Mouse (Mus musculus) liver, embryonic 13.5 days (tissue): ENCODE measurements around the gene Pcdh9. TPM values are rescaled to one million over a fixed set of nuclear protein-coding genes. Genes with fewer than 3 reads are reported as not detected.

Experiments
- ATAC-seq: fragments of 200-750 bp; cut with Nextera tagmentation; 2 replicates; pipeline ENCODE4 v1.8.0; 2017; ENCODE audit warnings: low read depth, mild to moderate bottlenecking, moderate number of reproducible peaks, moderate library complexity
- DNase-seq: peaks from one replicate; pipeline ENCODE4 v3.0.0; 2022
- H3K27ac ChIP-seq: fragments of 300-500 bp; sonication (generic); 2 replicates; pipeline ENCODE4 v1.5.1; 2015; ENCODE audit warnings: moderate library complexity, mild to moderate bottlenecking, inconsistent platforms
- H3K27me3 ChIP-seq: fragments of 300-500 bp; sonication (generic); 2 replicates; pipeline ENCODE4 v1.6.1; 2015; ENCODE audit warnings: mild to moderate bottlenecking, inconsistent platforms
- H3K36me3 ChIP-seq: fragments of 300-500 bp; sonication (generic); 2 replicates; pipeline ENCODE4 v1.6.1; 2015; ENCODE audit warnings: mild to moderate bottlenecking, inconsistent platforms
- H3K4me1 ChIP-seq: fragments of 300-500 bp; sonication (generic); replicated peaks from 2 replicates; pipeline ENCODE4 v1.6.1; 2015; ENCODE audit warnings: inconsistent platforms
- H3K4me2 ChIP-seq: fragments of 300-500 bp; sonication (generic); 2 replicates; pipeline ENCODE4 v1.6.1; 2015; ENCODE audit warnings: inconsistent platforms, mild to moderate bottlenecking, moderate library complexity
- H3K4me3 ChIP-seq: fragments of 300-500 bp; sonication (generic); replicated peaks from 2 replicates; pipeline ENCODE4 v1.5.1; 2015; ENCODE audit warnings: mild to moderate bottlenecking, inconsistent platforms
- H3K9ac ChIP-seq: fragments of 300-500 bp; sonication (generic); 2 replicates; pipeline ENCODE4 v1.6.1; 2015; ENCODE audit warnings: mild to moderate bottlenecking, inconsistent platforms
- H3K9me3 ChIP-seq: fragments of 300-500 bp; sonication (generic); replicated peaks from 2 replicates; pipeline ENCODE4 v1.6.1; 2016; ENCODE audit warnings: inconsistent platforms
- WGBS: fragments of 180-500 bp; shearing (Covaris S2); methylation state at CpG from one replicate; pipeline ENCODE4 v1.1.7; 2015; ENCODE audit not compliant: insufficient replicate concordance; 5-methylcytosine and 5-hydroxymethylcytosine counted together
- polyA plus RNA-seq: library from polyadenylated mRNA; unstranded; fragments of >200 nt; fragmentation: Nextera tagmentation; extraction: Ambion mirVana; gene quantifications from 2 replicates; pipeline ENCODE4 v1.2.1, GENCODE M21; 2015

Pcdh9 gene
- polyA plus RNA-seq, 1 experiment from 2014 or later, result 0.80 TPM

DNA sequence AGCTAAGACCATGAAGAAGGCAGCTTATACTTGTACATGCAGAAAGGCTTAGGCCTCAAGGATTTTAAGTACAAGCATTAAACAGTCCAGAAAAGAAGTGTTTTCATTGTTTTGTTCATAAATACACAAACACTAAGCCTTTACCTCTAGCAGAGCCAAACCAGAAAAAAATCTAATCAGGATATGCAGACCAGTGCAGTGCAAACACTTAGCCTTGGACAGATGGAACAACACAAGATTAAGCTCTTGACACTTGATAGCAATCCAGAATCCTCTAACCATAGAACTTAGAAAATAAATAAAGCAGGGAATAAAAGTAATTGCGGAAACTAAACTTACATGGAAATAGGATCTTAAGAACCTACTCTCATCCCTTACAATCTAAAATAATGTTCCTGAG, 10.4 kb downstream of the Pcdh9 start:
- Histone ChIP-seq H3K36me3 (no peaks in the 10 kb centered on the region), H3K4me2 (no peak overlapping the region), H3K27me3 (no peaks in the 10 kb centered on the region), H3K4me1 (no peaks in the 10 kb centered on the region), H3K9me3 (no peaks in the 10 kb centered on the region), H3K4me3 (no peak overlapping the region), H3K27ac (no peak overlapping the region), H3K9ac (no peak overlapping the region)
- ATAC-seq (no peak), DNase-seq (no peak)
- WGBS, result 79% methylated on average over 1 of the region's 1 CpGs

- Histone ChIP-seq H3K9me3 (no peaks in the 10 kb centered on the region), H3K27me3 (no peaks in the 10 kb centered on the region), H3K36me3 (no peaks in the 10 kb centered on the region), H3K4me3 (no peak overlapping the region), H3K4me1 (no peaks in the 10 kb centered on the region), H3K4me2 (no peak overlapping the region), H3K27ac (no peak overlapping the region), H3K9ac (no peak overlapping the region)
- DNase-seq, result no peak
- 73% methylated on average over 1 of the region's 1 CpGs for WGBS
- no peak for ATAC-seq
Observed at GRCm38 (mm10) chr14:93875968-93876367, 14.5 kb downstream of the Pcdh9 start.

DNA sequence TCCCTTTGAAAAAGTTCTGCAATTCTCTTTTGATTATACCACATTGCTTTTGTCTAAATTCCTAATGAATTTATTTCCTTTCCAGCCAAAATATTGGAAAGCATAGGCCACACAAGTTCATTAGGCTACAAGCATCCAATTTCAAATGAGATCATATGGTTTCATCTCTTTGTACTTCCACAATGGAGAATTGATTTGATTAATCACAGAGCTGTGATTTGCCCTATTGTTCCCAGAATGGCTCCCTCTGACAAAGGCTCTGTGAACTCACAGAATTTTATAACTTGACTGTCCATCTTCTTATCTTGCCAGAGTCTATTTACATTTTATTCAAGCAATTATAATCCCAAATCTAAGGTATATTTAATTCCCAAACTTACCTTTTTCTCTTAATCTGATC, 22.3 kb downstream of the Pcdh9 start:
- no peak overlapping the region for H3K9ac ChIP-seq
- H3K4me2 ChIP-seq, result no peak overlapping the region
- H3K27ac ChIP-seq, result no peak overlapping the region
- DNase-seq (no peak), ATAC-seq (no peak)
- H3K4me1 ChIP-seq, result no peaks in the 10 kb centered on the region
- H3K4me3 ChIP-seq, result no peak overlapping the region
- H3K27me3 ChIP-seq, result no peaks in the 10 kb centered on the region
- no peaks in the 10 kb centered on the region for H3K36me3 ChIP-seq
- H3K9me3 ChIP-seq, result no peaks in the 10 kb centered on the region

- Histone ChIP-seq H3K36me3 (no peaks in the 10 kb centered on the region), H3K4me3 (no peak overlapping the region), H3K9ac (no peak overlapping the region), H3K27me3 (no peaks in the 10 kb centered on the region), H3K4me2 (no peak overlapping the region), H3K27ac (no peak overlapping the region), H3K4me1 (no peaks in the 10 kb centered on the region), H3K9me3 (no peaks in the 10 kb centered on the region)
- ATAC-seq, result no peak
- 57% methylated on average over 3 of the region's 3 CpGs for WGBS
- no peak for DNase-seq
Observed at GRCm38 (mm10) chr14:93858069-93858468, 32.4 kb downstream of the Pcdh9 start.

GRCm38 (mm10) chr14:93846091-93846677, 44.3 kb downstream of the Pcdh9 start:
- Histone ChIP-seq H3K4me2 (no peak overlapping the region), H3K27me3 (no peaks in the 10 kb centered on the region), H3K4me1 (no peaks in the 10 kb centered on the region), H3K27ac (no peak overlapping the region), H3K9me3 (no peaks in the 10 kb centered on the region), H3K9ac (no peak overlapping the region), H3K36me3 (no peaks in the 10 kb centered on the region), H3K4me3 (no peak overlapping the region)
- DNase-seq (no peak), ATAC-seq (no peak)
- WGBS, result 40% methylated on average over 1 of the region's 1 CpGs

GRCm38 (mm10) chr14:93842686-93843288, 47.7 kb downstream of the Pcdh9 start:
- Histone ChIP-seq H3K4me3 (no peak overlapping the region), H3K36me3 (no peaks in the 10 kb centered on the region), H3K9me3 (no peaks in the 10 kb centered on the region), H3K27ac (no peak overlapping the region), H3K4me1 (no peaks in the 10 kb centered on the region), H3K27me3 (no peaks in the 10 kb centered on the region), H3K4me2 (no peak overlapping the region), H3K9ac (no peak overlapping the region)
- ATAC-seq (no peak), DNase-seq (no peak)
- WGBS, result 69% methylated on average over 3 of the region's 3 CpGs

DNA sequence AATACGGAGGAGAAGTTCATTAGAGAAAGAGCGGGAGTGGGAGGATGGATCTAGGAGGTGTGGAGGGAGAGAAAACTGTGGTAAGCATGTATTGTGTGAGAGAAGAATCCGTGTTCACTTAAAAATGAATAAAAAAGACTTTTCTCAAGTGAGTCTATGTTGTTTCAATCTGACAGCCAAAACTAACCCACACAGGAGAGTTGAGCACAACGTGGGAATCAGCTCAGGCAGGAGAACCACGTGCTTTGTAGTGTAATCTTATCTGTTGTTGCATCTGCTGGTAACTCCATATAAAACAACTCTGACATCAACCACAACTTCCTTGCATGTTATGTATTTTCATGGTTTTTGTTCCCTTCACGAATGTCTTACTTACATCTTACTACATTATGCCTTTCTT, 58.0 kb downstream of the Pcdh9 start:
- WGBS, result 43% methylated on average over 6 of the region's 6 CpGs
- ATAC-seq (no peak), DNase-seq (no peak)
- Histone ChIP-seq H3K4me1 (no peaks in the 10 kb centered on the region), H3K27ac (no peak overlapping the region), H3K4me2 (no peak overlapping the region), H3K9me3 (no peaks in the 10 kb centered on the region), H3K9ac (no peak overlapping the region), H3K4me3 (no peak overlapping the region), H3K36me3 (no peaks in the 10 kb centered on the region), H3K27me3 (no peaks in the 10 kb centered on the region)

- WGBS, result 53% methylated on average over 6 of the region's 6 CpGs
- Histone ChIP-seq H3K27ac (no peak overlapping the region), H3K4me2 (no peak overlapping the region), H3K27me3 (no peaks in the 10 kb centered on the region), H3K4me3 (no peak overlapping the region), H3K4me1 (no peaks in the 10 kb centered on the region), H3K9me3 (no peaks in the 10 kb centered on the region), H3K9ac (no peak overlapping the region), H3K36me3 (no peaks in the 10 kb centered on the region)
- no peak for ATAC-seq
- DNase-seq, result no peak
Observed at GRCm38 (mm10) chr14:93827159-93827558, 63.3 kb downstream of the Pcdh9 start.

DNA sequence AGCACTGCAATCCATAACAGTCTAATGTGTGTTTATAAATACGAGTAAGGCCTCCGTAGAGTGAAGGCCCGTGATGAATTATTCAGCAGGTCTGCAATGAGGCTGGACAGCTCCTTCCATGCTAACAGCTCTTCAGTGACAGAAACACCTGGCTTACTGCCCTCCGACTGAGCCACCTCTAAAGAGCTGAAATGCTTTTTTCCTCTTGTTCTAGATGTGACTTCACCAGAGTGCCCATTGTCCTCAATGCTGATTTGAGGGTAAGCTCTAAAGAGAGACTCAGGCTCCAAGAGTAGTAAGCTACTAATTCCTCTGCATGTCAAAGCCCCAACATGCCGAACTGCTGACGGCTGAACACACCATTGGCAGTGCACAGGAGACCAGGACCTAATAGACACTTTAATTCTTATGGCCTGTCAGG, 64.4 kb downstream of the Pcdh9 start:
- Histone ChIP-seq H3K9me3 (no peaks in the 10 kb centered on the region), H3K27ac (no peak overlapping the region), H3K4me3 (no peak overlapping the region), H3K9ac (no peak overlapping the region), H3K27me3 (no peaks in the 10 kb centered on the region), H3K4me2 (no peak overlapping the region), H3K4me1 (no peaks in the 10 kb centered on the region), H3K36me3 (no peaks in the 10 kb centered on the region)
- WGBS, result 74% methylated on average over 6 of the region's 6 CpGs
- ATAC-seq (no peak), DNase-seq (no peak)

GRCm38 (mm10) chr14:93818845-93819244, 71.6 kb downstream of the Pcdh9 start:
- H3K4me1 ChIP-seq, result no peaks in the 10 kb centered on the region
- H3K4me3 ChIP-seq, result no peak overlapping the region
- no peak overlapping the region for H3K4me2 ChIP-seq
- DNase-seq (no peak), ATAC-seq (no peak)
- no peaks in the 10 kb centered on the region for H3K36me3 ChIP-seq
- WGBS, result 62% methylated on average over 4 of the region's 4 CpGs
- H3K9me3 ChIP-seq, result no peaks in the 10 kb centered on the region
- H3K9ac ChIP-seq, result no peak overlapping the region
- H3K27me3 ChIP-seq, result no peaks in the 10 kb centered on the region
- H3K27ac ChIP-seq, result no peak overlapping the region

- ATAC-seq, result no peak
- Histone ChIP-seq H3K4me1 (no peaks in the 10 kb centered on the region), H3K27ac (no peak overlapping the region), H3K36me3 (no peaks in the 10 kb centered on the region), H3K9ac (no peak overlapping the region), H3K27me3 (no peaks in the 10 kb centered on the region), H3K4me3 (no peak overlapping the region), H3K9me3 (no peaks in the 10 kb centered on the region), H3K4me2 (no peak overlapping the region)
- WGBS, result 49% methylated on average over 4 of the region's 4 CpGs
- no peak for DNase-seq
Observed at GRCm38 (mm10) chr14:93817591-93817990, 72.9 kb downstream of the Pcdh9 start.

DNA sequence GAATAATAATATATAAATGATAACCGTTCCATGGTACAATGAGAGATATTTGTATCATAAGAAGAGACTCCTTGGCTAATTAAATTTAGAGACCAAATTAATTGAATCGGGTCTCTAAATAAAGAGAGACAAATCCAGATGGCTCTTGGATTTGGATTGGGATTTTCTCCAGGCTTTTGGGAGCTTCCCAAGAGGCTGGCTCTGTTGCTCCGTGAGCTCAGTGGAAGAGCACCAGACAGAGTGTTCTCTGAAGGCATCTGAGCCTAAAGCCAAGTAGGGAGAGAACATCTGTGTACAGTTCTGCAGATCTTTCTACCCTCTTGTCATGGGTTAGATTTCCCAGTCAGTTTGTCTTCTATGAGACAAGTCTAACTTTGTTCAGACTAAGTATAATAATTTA, 95.9 kb downstream of the Pcdh9 start:
- Histone ChIP-seq H3K4me1 (no peaks in the 10 kb centered on the region), H3K9ac (no peak overlapping the region), H3K27ac (no peak overlapping the region), H3K4me2 (no peak overlapping the region), H3K4me3 (no peak overlapping the region), H3K27me3 (no peaks in the 10 kb centered on the region), H3K36me3 (no peaks in the 10 kb centered on the region), H3K9me3 (no peaks in the 10 kb centered on the region)
- DNase-seq, result no peak
- WGBS, result 76% methylated on average over 3 of the region's 3 CpGs
- ATAC-seq, result no peak
